Mouse (Mus musculus): ENCODE measurements around the gene Fam173b. TPM values are rescaled to one million over a fixed set of nuclear protein-coding genes. Genes with fewer than 3 reads are reported as not detected.

The Fam173b gene
- polyA plus RNA-seq, 1 experiment from 2014 or later = 15.0 TPM

DNA sequence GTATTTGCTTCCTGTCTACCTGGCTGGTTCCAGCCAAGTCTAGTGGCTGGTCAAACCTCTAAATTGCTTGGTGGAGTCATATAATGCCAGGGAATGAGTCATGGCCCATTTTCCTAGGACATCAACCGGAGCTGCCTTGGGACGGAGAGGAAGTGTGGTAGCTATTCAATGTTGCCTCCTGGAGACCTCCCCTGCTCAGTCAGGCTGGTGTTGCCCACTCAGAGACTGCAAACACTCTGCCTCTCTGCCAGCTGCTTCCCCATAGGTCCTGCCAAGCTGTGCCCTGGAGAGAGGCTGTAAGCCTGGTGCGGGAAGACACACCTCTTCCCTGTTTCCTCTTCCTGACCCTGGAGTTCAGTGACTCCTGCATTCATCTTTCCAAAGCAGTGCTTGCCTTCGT is 30.8 kb downstream of the Fam173b start:
- H3K9ac ChIP-seq (ENCODE audit: low read length) = no peak overlapping the region
- H3K9me3 ChIP-seq (ENCODE audit: control insufficient read depth, low read length) = no peaks in the 10 kb centered on the region; the same call in 1 of the 2 replicates
- H3K27ac ChIP-seq (ENCODE audit: low read depth, low read length) = no peak overlapping the region
- H3K36me3 ChIP-seq (ENCODE audit: control insufficient read depth, insufficient read depth, low read length) = no peaks in the 10 kb centered on the region
- 93% methylated on average over 4 of the region's 4 CpGs for WGBS
- no peak overlapping the region for H3K4me3 ChIP-seq (ENCODE audit: low read depth, low read length)
- ATAC-seq (replicated peaks; ENCODE audit: low FRiP score) = no peak
- DNase-seq (ENCODE audit: low spot score) = no peak
- no peaks in the 10 kb centered on the region for H3K27me3 ChIP-seq (ENCODE audit: control insufficient read depth, insufficient read depth, low read length)
- 0 out of 2 replicates have a peak, but pooled peaks cover 2% of the 10 kb centered on the region for H3K4me1 ChIP-seq (replicated peaks; ENCODE audit: control insufficient read depth, insufficient read depth, low read length)
- no peak overlapping the region for H3K4me2 ChIP-seq (ENCODE audit: low read depth, low read length, severe bottlenecking)

GRCm38 (mm10) chr15:31634582-31634981 is 32.9 kb downstream of the Fam173b start:
- H3K36me3 ChIP-seq (ENCODE audit: control insufficient read depth, insufficient read depth, low read length) = no peaks in the 10 kb centered on the region
- H3K4me1 ChIP-seq (replicated peaks; ENCODE audit: control insufficient read depth, insufficient read depth, low read length) = no peaks in the 10 kb centered on the region
- DNase-seq (ENCODE audit: low spot score) = no peak
- no peak overlapping the region for H3K4me3 ChIP-seq (ENCODE audit: low read depth, low read length)
- H3K4me2 ChIP-seq (ENCODE audit: low read depth, low read length, severe bottlenecking) = no peak overlapping the region
- no peaks in the 10 kb centered on the region; the same call in 1 of the 2 replicates for H3K9me3 ChIP-seq (ENCODE audit: control insufficient read depth, low read length)
- H3K27ac ChIP-seq (ENCODE audit: low read depth, low read length) = no peak overlapping the region
- ATAC-seq (replicated peaks; ENCODE audit: low FRiP score) = no peak
- H3K27me3 ChIP-seq (ENCODE audit: control insufficient read depth, insufficient read depth, low read length) = no peaks in the 10 kb centered on the region
- no peak overlapping the region for H3K9ac ChIP-seq (ENCODE audit: low read length)
- 89% methylated on average over 6 of the region's 6 CpGs for WGBS

DNA sequence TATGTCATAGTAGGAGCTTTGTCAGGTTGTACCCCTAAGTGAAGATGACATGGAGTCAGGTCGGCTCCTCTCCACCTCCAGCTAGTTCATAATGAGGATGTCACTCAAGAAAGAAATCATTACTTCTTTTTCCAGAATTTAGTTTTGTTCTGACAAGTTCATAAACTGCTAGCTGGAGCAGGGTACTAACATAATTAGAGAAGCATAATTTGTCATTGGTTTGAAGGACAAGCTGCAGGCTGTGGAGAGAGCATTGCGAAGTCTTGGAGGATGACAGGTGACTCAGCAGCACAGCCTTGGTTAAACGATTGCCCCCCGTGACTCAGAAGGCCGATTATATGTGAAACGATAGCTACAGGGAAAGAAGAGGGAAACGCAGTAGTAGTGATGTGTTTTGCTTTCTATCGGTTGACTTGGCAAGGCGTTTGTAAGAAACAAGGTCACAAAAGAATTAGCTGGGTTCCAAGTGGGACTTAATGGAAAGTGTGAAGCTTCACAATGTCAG is 34.5 kb downstream of the Fam173b start:
- Histone ChIP-seq H3K9me3 (ENCODE audit: control insufficient read depth, low read length) (no peaks in the 10 kb centered on the region; the same call in 1 of the 2 replicates), H3K4me2 (ENCODE audit: low read depth, low read length, severe bottlenecking) (no peak overlapping the region), H3K4me1 (replicated peaks; ENCODE audit: control insufficient read depth, insufficient read depth, low read length) (no peaks in the 10 kb centered on the region), H3K27ac (ENCODE audit: low read depth, low read length) (no peak overlapping the region), H3K36me3 (ENCODE audit: control insufficient read depth, insufficient read depth, low read length) (no peaks in the 10 kb centered on the region), H3K27me3 (ENCODE audit: control insufficient read depth, insufficient read depth, low read length) (no peaks in the 10 kb centered on the region), H3K9ac (ENCODE audit: low read length) (no peak overlapping the region), H3K4me3 (ENCODE audit: low read depth, low read length) (no peak overlapping the region)
- WGBS = 88% methylated on average over 9 of the region's 9 CpGs
- DNase-seq (ENCODE audit: low spot score) (no peak), ATAC-seq (replicated peaks; ENCODE audit: low FRiP score) (no peak)

DNA sequence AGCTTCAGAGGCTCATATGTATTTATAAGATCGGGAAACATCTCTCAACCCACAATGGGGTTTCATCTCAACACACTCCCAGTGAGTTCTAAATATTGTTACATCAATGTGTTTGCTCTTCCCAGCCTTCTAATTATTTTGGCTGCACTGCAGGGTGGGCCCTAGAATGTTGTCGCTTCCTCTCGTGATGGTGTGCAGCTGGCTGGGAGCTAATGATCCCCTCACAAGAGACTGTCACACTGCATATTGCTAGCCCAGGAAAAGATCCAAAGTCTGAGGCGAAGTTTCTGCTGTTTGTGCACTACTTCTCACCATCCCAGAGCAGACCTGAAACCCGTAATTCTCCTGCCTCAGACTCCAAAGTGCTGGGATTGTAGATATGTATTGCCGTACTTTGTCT is 45.6 kb downstream of the Fam173b start:
- Histone ChIP-seq H3K27me3 (ENCODE audit: control insufficient read depth, insufficient read depth, low read length) (no peaks in the 10 kb centered on the region), H3K4me3 (ENCODE audit: low read depth, low read length) (no peak overlapping the region), H3K9me3 (ENCODE audit: control insufficient read depth, low read length) (no peaks in the 10 kb centered on the region), H3K9ac (ENCODE audit: low read length) (no peak overlapping the region), H3K27ac (ENCODE audit: low read depth, low read length) (no peak overlapping the region), H3K4me1 (replicated peaks; ENCODE audit: control insufficient read depth, insufficient read depth, low read length) (no peaks in the 10 kb centered on the region), H3K4me2 (ENCODE audit: low read depth, low read length, severe bottlenecking) (no peak overlapping the region), H3K36me3 (ENCODE audit: control insufficient read depth, insufficient read depth, low read length) (no peaks in the 10 kb centered on the region)
- no peak for ATAC-seq (replicated peaks; ENCODE audit: low FRiP score)
- 87% methylated on average over 6 of the region's 6 CpGs for WGBS
- no peak for DNase-seq (ENCODE audit: low spot score)

DNA sequence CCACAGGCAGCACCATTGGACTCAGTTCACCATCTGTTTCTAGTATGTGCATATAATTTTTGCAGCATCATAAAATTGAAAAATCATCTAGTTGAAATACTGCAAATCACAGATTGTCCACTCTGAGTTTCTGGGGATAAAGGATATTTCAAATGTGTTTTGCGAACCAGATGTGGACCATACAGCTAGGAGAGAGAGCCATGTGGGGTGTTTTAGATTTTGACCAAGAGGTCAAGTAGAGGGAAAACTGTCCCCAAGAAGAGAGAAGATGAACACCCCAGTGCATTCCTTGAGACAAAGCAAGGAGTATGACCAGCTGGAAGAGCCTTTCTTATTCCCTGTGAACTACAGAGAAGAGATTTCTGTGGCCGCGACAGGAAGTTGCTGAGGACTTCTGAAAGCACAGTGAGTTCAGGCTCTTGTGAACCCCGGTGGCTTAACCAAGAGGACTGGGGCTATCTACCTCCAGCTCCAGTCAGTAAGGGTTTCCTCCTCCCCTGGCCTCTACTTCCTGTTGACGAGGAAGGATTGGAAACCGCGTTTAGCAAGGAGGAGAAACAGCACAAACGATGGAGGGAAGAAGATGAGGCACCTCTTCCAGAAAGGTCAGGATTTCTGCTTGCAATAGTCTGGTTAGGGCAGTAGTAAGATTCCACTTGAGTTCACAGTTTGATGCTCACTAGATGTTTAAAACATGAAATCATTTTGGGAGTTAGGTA is 46.4 kb downstream of the Fam173b start:
- Histone ChIP-seq H3K4me1 (replicated peaks; ENCODE audit: control insufficient read depth, insufficient read depth, low read length) (no peaks in the 10 kb centered on the region), H3K27me3 (ENCODE audit: control insufficient read depth, insufficient read depth, low read length) (no peaks in the 10 kb centered on the region), H3K36me3 (ENCODE audit: control insufficient read depth, insufficient read depth, low read length) (no peaks in the 10 kb centered on the region), H3K4me3 (ENCODE audit: low read depth, low read length) (no peak overlapping the region), H3K4me2 (ENCODE audit: low read depth, low read length, severe bottlenecking) (no peak overlapping the region), H3K27ac (ENCODE audit: low read depth, low read length) (no peak overlapping the region), H3K9me3 (ENCODE audit: control insufficient read depth, low read length) (no peaks in the 10 kb centered on the region), H3K9ac (ENCODE audit: low read length) (no peak overlapping the region)
- no peak for ATAC-seq (replicated peaks; ENCODE audit: low FRiP score)
- WGBS = 86% methylated on average over 8 of the region's 8 CpGs
- no peak for DNase-seq (ENCODE audit: low spot score)

DNA sequence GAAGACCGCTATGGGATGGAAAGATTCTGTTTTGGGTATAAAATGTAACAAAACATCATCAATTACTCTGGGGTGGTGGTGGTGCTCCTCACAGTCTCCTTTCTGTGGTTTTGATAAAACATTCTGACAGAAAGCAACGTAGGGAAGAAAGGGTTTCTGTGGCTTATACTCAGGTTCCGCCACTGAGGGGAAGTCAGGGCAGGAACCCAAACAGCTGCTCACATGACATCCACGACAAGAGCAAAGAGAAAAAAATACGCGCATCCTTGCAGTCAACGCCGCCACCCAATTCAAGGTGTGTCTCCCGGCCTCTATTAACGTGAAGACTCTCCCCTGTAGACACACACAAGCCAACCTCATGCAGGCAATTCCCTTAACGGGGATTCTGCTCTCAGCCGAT is 48.0 kb downstream of the Fam173b start:
- Histone ChIP-seq H3K36me3 (ENCODE audit: control insufficient read depth, insufficient read depth, low read length) (no peaks in the 10 kb centered on the region), H3K4me2 (ENCODE audit: low read depth, low read length, severe bottlenecking) (no peak overlapping the region), H3K4me1 (replicated peaks; ENCODE audit: control insufficient read depth, insufficient read depth, low read length) (no peaks in the 10 kb centered on the region), H3K27me3 (ENCODE audit: control insufficient read depth, insufficient read depth, low read length) (no peaks in the 10 kb centered on the region), H3K9ac (ENCODE audit: low read length) (no peak overlapping the region), H3K27ac (ENCODE audit: low read depth, low read length) (no peak overlapping the region), H3K4me3 (ENCODE audit: low read depth, low read length) (no peak overlapping the region), H3K9me3 (ENCODE audit: control insufficient read depth, low read length) (no peaks in the 10 kb centered on the region)
- DNase-seq (ENCODE audit: low spot score) = no peak
- 89% methylated on average over 12 of the region's 12 CpGs for WGBS
- no peak for ATAC-seq (replicated peaks; ENCODE audit: low FRiP score)

- Histone ChIP-seq H3K4me2 (ENCODE audit: low read depth, low read length, severe bottlenecking) (no peak overlapping the region), H3K4me3 (ENCODE audit: low read depth, low read length) (no peak overlapping the region), H3K9me3 (ENCODE audit: control insufficient read depth, low read length) (no peaks in the 10 kb centered on the region), H3K27ac (ENCODE audit: low read depth, low read length) (no peak overlapping the region), H3K27me3 (ENCODE audit: control insufficient read depth, insufficient read depth, low read length) (no peaks in the 10 kb centered on the region), H3K9ac (ENCODE audit: low read length) (no peak overlapping the region), H3K36me3 (ENCODE audit: control insufficient read depth, insufficient read depth, low read length) (no peaks in the 10 kb centered on the region), H3K4me1 (replicated peaks; ENCODE audit: control insufficient read depth, insufficient read depth, low read length) (no peaks in the 10 kb centered on the region)
- no peak for ATAC-seq (replicated peaks; ENCODE audit: low FRiP score)
- WGBS = 94% methylated on average over 7 of the region's 7 CpGs
- no peak for DNase-seq (ENCODE audit: low spot score)
These were observed 49.2 kb downstream of the Fam173b start for GRCm38 (mm10) chr15:31650821-31651220.

DNA sequence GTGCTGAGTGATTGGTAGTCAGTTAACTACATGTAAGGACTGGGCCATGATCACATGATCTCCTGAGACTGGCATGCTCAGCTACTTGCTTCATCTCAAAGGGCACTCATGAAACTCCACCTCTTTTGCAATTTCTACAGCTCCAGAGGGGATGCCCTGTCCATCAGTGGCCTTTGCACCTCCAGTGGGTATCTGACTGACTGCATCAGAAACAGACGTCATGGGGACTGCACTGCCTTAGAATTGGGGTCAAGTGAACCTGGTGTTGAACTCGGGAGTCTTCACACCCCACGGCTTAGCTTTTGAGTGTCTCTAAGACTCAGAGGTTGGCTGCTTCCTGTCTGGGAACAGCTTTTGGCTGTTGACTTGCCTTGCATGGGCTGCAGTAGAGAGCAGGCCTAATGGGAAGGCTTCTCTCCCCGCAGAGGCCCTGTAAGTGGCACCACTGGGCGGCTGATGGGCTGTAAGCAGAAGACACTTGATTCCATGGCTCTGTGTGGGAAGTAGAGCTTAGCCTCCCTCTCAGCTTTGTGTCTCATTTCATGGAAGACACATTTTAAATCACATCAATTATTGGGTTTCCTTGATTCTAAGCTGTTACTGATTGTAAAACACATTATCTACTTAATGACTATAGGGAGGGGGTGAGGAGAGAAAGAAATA is 58.6 kb downstream of the Fam173b start:
- WGBS = 86% methylated on average over 5 of the region's 5 CpGs
- Histone ChIP-seq H3K9me3 (ENCODE audit: control insufficient read depth, low read length) (no peaks in the 10 kb centered on the region), H3K4me1 (replicated peaks; ENCODE audit: control insufficient read depth, insufficient read depth, low read length) (no peaks in the 10 kb centered on the region), H3K27me3 (ENCODE audit: control insufficient read depth, insufficient read depth, low read length) (no peaks in the 10 kb centered on the region), H3K4me2 (ENCODE audit: low read depth, low read length, severe bottlenecking) (no peak overlapping the region), H3K27ac (ENCODE audit: low read depth, low read length) (no peak overlapping the region), H3K9ac (ENCODE audit: low read length) (no peak overlapping the region), H3K4me3 (ENCODE audit: low read depth, low read length) (no peak overlapping the region), H3K36me3 (ENCODE audit: control insufficient read depth, insufficient read depth, low read length) (no peaks in the 10 kb centered on the region)
- no peak for DNase-seq (ENCODE audit: low spot score)
- no peak for ATAC-seq (replicated peaks; ENCODE audit: low FRiP score)

Data from forebrain, embryonic 11.5 days (tissue).